Mouse (Mus musculus): ENCODE results near the gene Rasl12. TPM values are rescaled to one million over a fixed set of nuclear protein-coding genes. Genes with fewer than 3 reads are reported as not detected.

Gene Rasl12
- polyA plus RNA-seq (2015; fragmentation: Nextera tagmentation; extraction: Ambion mirVana) = 15.0 and 18.0 TPM in 2 replicates

GRCm38 (mm10) chr9:65398279-65398678, at the start of gene Rasl12:
Gene Rasl12, plus strand, starts transcription at chr9:65398506.
- WGBS = under 1% methylated on average over 24 of the region's 24 CpGs
- Histone ChIP-seq H3K4me3 (ENCODE audit: low read length) (peak within 1 kb of the TSS; percentile 61), H3K9me3 (ENCODE audit: low read length) (no peaks in the 10 kb centered on the region), H3K4me2 (replicated peaks; ENCODE audit: low read depth, low read length) (peak within 1 kb of the TSS; percentile 82), H3K9ac (replicated peaks; ENCODE audit: low read length) (peak within 1 kb of the TSS; percentile 73), H3K27ac (ENCODE audit: low read length) (no peak within 1 kb of the TSS), H3K4me1 (ENCODE audit: insufficient read depth, low read length) (peaks cover 10% of the 10 kb centered on the region; the same call in 1 of the 2 replicates), H3K36me3 (ENCODE audit: insufficient read depth, low read length) (no peaks in the 10 kb centered on the region), H3K27me3 (ENCODE audit: insufficient read depth, low read length) (no peaks in the 10 kb centered on the region)
- peak; percentile 84 for ATAC-seq (ENCODE audit: low FRiP score, low TSS enrichment)

DNA sequence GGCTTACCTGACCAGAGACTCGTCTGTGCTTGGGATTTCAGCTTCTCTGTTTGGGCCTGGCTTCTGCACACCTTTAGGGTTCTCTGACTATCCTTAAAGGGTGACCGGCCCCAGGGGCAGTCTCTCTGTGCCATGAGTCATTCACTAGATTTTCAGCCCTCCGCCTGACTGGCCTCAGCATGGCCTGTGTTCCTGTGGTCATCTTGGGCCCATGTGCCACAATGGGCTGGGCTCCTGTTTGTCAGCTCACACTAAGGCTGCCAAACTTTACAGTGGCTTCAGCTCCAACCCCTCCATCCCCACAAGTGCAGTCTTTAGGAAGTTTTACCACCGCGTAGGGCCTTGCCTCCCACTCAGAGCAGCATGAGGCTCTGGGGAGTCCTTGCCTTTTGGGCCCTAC, 45.1 kb upstream of the Rasl12 start:
- no peak overlapping the region for H3K9ac ChIP-seq (replicated peaks; ENCODE audit: low read length)
- H3K9me3 ChIP-seq (ENCODE audit: low read length) = no peaks in the 10 kb centered on the region
- no peak for ATAC-seq (ENCODE audit: low FRiP score, low TSS enrichment)
- H3K4me2 ChIP-seq (replicated peaks; ENCODE audit: low read depth, low read length) = no peak overlapping the region
- H3K4me1 ChIP-seq (ENCODE audit: insufficient read depth, low read length) = peaks cover 9% of the 10 kb centered on the region
- peaks cover 23% of the 10 kb centered on the region for H3K36me3 ChIP-seq (ENCODE audit: insufficient read depth, low read length)
- no peak overlapping the region for H3K27ac ChIP-seq (ENCODE audit: low read length)
- H3K27me3 ChIP-seq (ENCODE audit: insufficient read depth, low read length) = no peaks in the 10 kb centered on the region
- 88% methylated on average over 5 of the region's 5 CpGs for WGBS
- H3K4me3 ChIP-seq (ENCODE audit: low read length) = no peak overlapping the region

GRCm38 (mm10) chr9:65356561-65356960, 41.7 kb upstream of the Rasl12 start:
- Histone ChIP-seq H3K9ac (replicated peaks; ENCODE audit: low read length) (no peak overlapping the region), H3K9me3 (ENCODE audit: low read length) (no peaks in the 10 kb centered on the region), H3K4me3 (ENCODE audit: low read length) (no peak overlapping the region), H3K27me3 (ENCODE audit: insufficient read depth, low read length) (no peaks in the 10 kb centered on the region), H3K4me1 (ENCODE audit: insufficient read depth, low read length) (no peaks in the 10 kb centered on the region), H3K36me3 (ENCODE audit: insufficient read depth, low read length) (peaks cover 42% of the 10 kb centered on the region), H3K27ac (ENCODE audit: low read length) (no peak overlapping the region), H3K4me2 (replicated peaks; ENCODE audit: low read depth, low read length) (no peak overlapping the region)
- 89% methylated on average over 7 of the region's 7 CpGs for WGBS
- no peak for ATAC-seq (ENCODE audit: low FRiP score, low TSS enrichment)

DNA sequence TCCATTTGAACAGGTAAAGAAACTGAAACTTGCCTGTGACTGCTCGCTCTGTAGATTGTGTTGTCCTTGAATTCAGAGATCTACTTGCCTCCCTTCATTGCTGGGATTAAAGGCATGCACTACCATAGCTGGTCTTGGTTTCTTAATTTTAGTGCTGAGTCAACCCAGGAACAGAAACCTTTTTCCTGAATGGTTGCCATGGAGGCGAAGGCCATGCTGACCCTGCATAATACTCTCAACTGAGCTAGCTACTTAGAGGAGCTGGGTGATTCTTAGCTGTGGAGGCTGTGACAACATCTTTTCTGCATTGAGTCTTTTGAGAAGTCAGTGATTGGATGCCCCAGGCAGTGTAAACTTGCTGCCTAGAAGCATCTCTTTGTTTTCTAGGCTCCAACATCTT, 41.3 kb upstream of the Rasl12 start:
- ATAC-seq (ENCODE audit: low FRiP score, low TSS enrichment) = no peak
- 96% methylated on average over 2 of the region's 2 CpGs for WGBS
- Histone ChIP-seq H3K27me3 (ENCODE audit: insufficient read depth, low read length) (no peaks in the 10 kb centered on the region), H3K9me3 (ENCODE audit: low read length) (no peaks in the 10 kb centered on the region), H3K36me3 (ENCODE audit: insufficient read depth, low read length) (peaks cover 42% of the 10 kb centered on the region), H3K27ac (ENCODE audit: low read length) (no peak overlapping the region), H3K4me3 (ENCODE audit: low read length) (no peak overlapping the region), H3K9ac (replicated peaks; ENCODE audit: low read length) (no peak overlapping the region), H3K4me1 (ENCODE audit: insufficient read depth, low read length) (no peaks in the 10 kb centered on the region), H3K4me2 (replicated peaks; ENCODE audit: low read depth, low read length) (no peak overlapping the region)

- no peak for ATAC-seq (ENCODE audit: low FRiP score, low TSS enrichment)
- Histone ChIP-seq H3K36me3 (ENCODE audit: insufficient read depth, low read length) (peaks cover 42% of the 10 kb centered on the region), H3K4me2 (replicated peaks; ENCODE audit: low read depth, low read length) (no peak overlapping the region), H3K27me3 (ENCODE audit: insufficient read depth, low read length) (no peaks in the 10 kb centered on the region), H3K4me1 (ENCODE audit: insufficient read depth, low read length) (no peaks in the 10 kb centered on the region), H3K27ac (ENCODE audit: low read length) (no peak overlapping the region), H3K9me3 (ENCODE audit: low read length) (no peaks in the 10 kb centered on the region), H3K4me3 (ENCODE audit: low read length) (no peak overlapping the region), H3K9ac (replicated peaks; ENCODE audit: low read length) (no peak overlapping the region)
- WGBS = 74% methylated on average over 1 of the region's 1 CpGs
Measured at GRCm38 (mm10) chr9:65358956-65359480, 39.3 kb upstream of the Rasl12 start.

GRCm38 (mm10) chr9:65360641-65361448, 37.5 kb upstream of the Rasl12 start, which contains the start of gene Ubap1l:
Gene Ubap1l, plus strand, starts transcription at chr9:65361041.
- no peak within 1 kb of the TSS for H3K4me2 ChIP-seq (replicated peaks; ENCODE audit: low read depth, low read length)
- no peak within 1 kb of the TSS for H3K27ac ChIP-seq (ENCODE audit: low read length)
- peaks cover 40% of the 10 kb centered on the region for H3K36me3 ChIP-seq (ENCODE audit: insufficient read depth, low read length)
- no peaks in the 10 kb centered on the region for H3K27me3 ChIP-seq (ENCODE audit: insufficient read depth, low read length)
- H3K9me3 ChIP-seq (ENCODE audit: low read length) = no peaks in the 10 kb centered on the region
- no peak for ATAC-seq (ENCODE audit: low FRiP score, low TSS enrichment)
- H3K9ac ChIP-seq (replicated peaks; ENCODE audit: low read length) = no peak within 1 kb of the TSS
- WGBS = 89% methylated on average over 16 of the region's 16 CpGs
- no peaks in the 10 kb centered on the region for H3K4me1 ChIP-seq (ENCODE audit: insufficient read depth, low read length)
- no peak within 1 kb of the TSS for H3K4me3 ChIP-seq (ENCODE audit: low read length)

DNA sequence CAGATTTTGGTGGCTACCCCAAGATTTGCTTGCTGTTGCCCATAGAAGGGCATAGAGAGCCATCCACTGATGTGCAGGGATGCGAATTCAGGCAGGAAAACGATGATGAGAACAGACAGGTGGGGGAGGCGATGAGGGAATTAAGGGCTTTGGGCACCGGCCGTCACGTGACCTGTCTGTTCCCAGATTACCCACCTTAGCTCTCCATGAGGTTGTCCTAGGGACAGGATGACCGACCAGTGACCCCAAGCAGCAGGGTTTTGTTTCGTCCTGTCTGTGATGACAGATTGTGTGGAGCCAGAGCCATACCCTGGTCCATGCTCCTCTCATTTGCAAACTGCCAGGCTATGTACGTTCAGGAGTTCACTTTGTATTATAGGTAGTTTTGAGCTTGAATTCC, 34.6 kb upstream of the Rasl12 start:
- Histone ChIP-seq H3K9ac (replicated peaks; ENCODE audit: low read length) (no peak overlapping the region), H3K9me3 (ENCODE audit: low read length) (no peaks in the 10 kb centered on the region)
- 26% methylated on average over 9 of the region's 9 CpGs for WGBS

GRCm38 (mm10) chr9:65365721-65366120, 32.6 kb upstream of the Rasl12 start:
- H3K36me3 ChIP-seq (ENCODE audit: insufficient read depth, low read length) = peaks cover 11% of the 10 kb centered on the region; the same call in 1 of the 2 replicates
- no peak for ATAC-seq (ENCODE audit: low FRiP score, low TSS enrichment)
- no peak overlapping the region for H3K4me2 ChIP-seq (replicated peaks; ENCODE audit: low read depth, low read length)
- 90% methylated on average over 7 of the region's 7 CpGs for WGBS
- no peaks in the 10 kb centered on the region for H3K9me3 ChIP-seq (ENCODE audit: low read length)
- no peak overlapping the region for H3K4me3 ChIP-seq (ENCODE audit: low read length)
- H3K9ac ChIP-seq (replicated peaks; ENCODE audit: low read length) = no peak overlapping the region
- no peaks in the 10 kb centered on the region for H3K27me3 ChIP-seq (ENCODE audit: insufficient read depth, low read length)
- no peak overlapping the region for H3K27ac ChIP-seq (ENCODE audit: low read length)
- H3K4me1 ChIP-seq (ENCODE audit: insufficient read depth, low read length) = no peaks in the 10 kb centered on the region

More for the DNA sequence above, 34.6 kb upstream of the Rasl12 start:
- Histone ChIP-seq H3K36me3 (ENCODE audit: insufficient read depth, low read length) (peaks cover 24% of the 10 kb centered on the region), H3K27me3 (ENCODE audit: insufficient read depth, low read length) (no peaks in the 10 kb centered on the region), H3K4me1 (ENCODE audit: insufficient read depth, low read length) (no peaks in the 10 kb centered on the region), H3K4me2 (replicated peaks; ENCODE audit: low read depth, low read length) (no peak overlapping the region), H3K27ac (ENCODE audit: low read length) (no peak overlapping the region), H3K4me3 (ENCODE audit: low read length) (no peak overlapping the region)
- no peak for ATAC-seq (ENCODE audit: low FRiP score, low TSS enrichment)

DNA sequence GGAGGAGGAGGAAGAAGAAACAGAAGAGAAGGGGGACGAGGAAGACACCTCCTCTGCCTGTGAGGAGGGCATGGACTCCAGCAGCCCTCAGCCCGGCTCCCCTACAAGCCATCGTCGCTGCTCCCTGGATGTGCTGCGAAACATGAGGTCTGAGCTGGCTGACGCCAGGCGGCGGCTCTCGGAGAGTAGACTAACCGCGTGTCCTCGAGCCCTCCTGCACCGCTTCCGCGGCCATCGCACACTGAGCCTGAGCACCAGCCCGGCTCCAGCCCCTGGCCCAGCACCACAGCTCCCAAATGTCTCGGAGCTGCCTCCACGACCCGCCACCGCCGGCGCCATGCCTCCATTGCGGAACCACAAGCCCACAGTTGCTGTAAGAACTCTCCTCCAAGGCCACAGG, 26.6 kb upstream of the Rasl12 start:
- no peaks in the 10 kb centered on the region for H3K27me3 ChIP-seq (ENCODE audit: insufficient read depth, low read length)
- H3K4me1 ChIP-seq (ENCODE audit: insufficient read depth, low read length) = no peaks in the 10 kb centered on the region
- H3K27ac ChIP-seq (ENCODE audit: low read length) = no peak overlapping the region
- H3K36me3 ChIP-seq (ENCODE audit: insufficient read depth, low read length) = no peaks in the 10 kb centered on the region
- H3K9me3 ChIP-seq (ENCODE audit: low read length) = no peaks in the 10 kb centered on the region
- no peak for ATAC-seq (ENCODE audit: low FRiP score, low TSS enrichment)
- H3K4me3 ChIP-seq (ENCODE audit: low read length) = no peak overlapping the region
- no peak overlapping the region for H3K4me2 ChIP-seq (replicated peaks; ENCODE audit: low read depth, low read length)
- 76% methylated on average over 24 of the region's 24 CpGs for WGBS
- H3K9ac ChIP-seq (replicated peaks; ENCODE audit: low read length) = no peak overlapping the region

- 71% methylated on average over 4 of the region's 4 CpGs for WGBS
- Histone ChIP-seq H3K9me3 (ENCODE audit: low read length) (no peaks in the 10 kb centered on the region), H3K4me3 (ENCODE audit: low read length) (no peak overlapping the region), H3K27ac (ENCODE audit: low read length) (no peak overlapping the region), H3K9ac (replicated peaks; ENCODE audit: low read length) (no peak overlapping the region), H3K27me3 (ENCODE audit: insufficient read depth, low read length) (no peaks in the 10 kb centered on the region), H3K4me1 (ENCODE audit: insufficient read depth, low read length) (no peaks in the 10 kb centered on the region), H3K4me2 (replicated peaks; ENCODE audit: low read depth, low read length) (no peak overlapping the region), H3K36me3 (ENCODE audit: insufficient read depth, low read length) (no peaks in the 10 kb centered on the region)
- no peak for ATAC-seq (ENCODE audit: low FRiP score, low TSS enrichment)
Measured at GRCm38 (mm10) chr9:65372449-65372848, 25.9 kb upstream of the Rasl12 start.

Data from kidney, embryonic 16.5 days (tissue).